Mouse (Mus musculus) midbrain, embryonic 11.5 days (tissue): ENCODE results near the gene Lrp1. TPM values are rescaled to one million over a fixed set of nuclear protein-coding genes. Genes with fewer than 3 reads are reported as not detected.

Experiments
- ATAC-seq: fragments of 200-750 bp; cut with Nextera tagmentation; 2 replicates; pipeline ENCODE4 v1.8.0; 2017; ENCODE audit warnings: moderate TSS enrichment, moderate library complexity; ENCODE audit not compliant: low FRiP score
- DNase-seq: peaks from one replicate; pipeline ENCODE4 v3.0.0; 2015; ENCODE audit warnings: low spot score; ENCODE audit errors: missing footprints
- H3K27ac ChIP-seq: fragments of 300-500 bp; sonication (generic); 2 replicates; pipeline ENCODE4 v1.5.1; 2014; ENCODE audit warnings: low read depth, low read length
- H3K27me3 ChIP-seq: fragments of 300-500 bp; sonication (generic); 2 replicates; pipeline ENCODE4 v1.6.1; 2014; ENCODE audit warnings: mild to moderate bottlenecking, low read length, moderate library complexity, mixed read lengths; ENCODE audit not compliant: control insufficient read depth, insufficient read depth
- H3K36me3 ChIP-seq: fragments of 300-500 bp; sonication (generic); 2 replicates; pipeline ENCODE4 v1.6.1; 2014; ENCODE audit warnings: mild to moderate bottlenecking, low read length, moderate library complexity, mixed read lengths; ENCODE audit not compliant: control insufficient read depth, insufficient read depth
- H3K4me1 ChIP-seq: fragments of 300-500 bp; sonication (generic); 2 replicates; pipeline ENCODE4 v1.6.1; 2014; ENCODE audit warnings: low read length; ENCODE audit not compliant: control insufficient read depth, insufficient read depth
- H3K4me2 ChIP-seq: fragments of 300-500 bp; sonication (generic); 2 replicates; pipeline ENCODE4 v1.6.1; 2014; ENCODE audit warnings: mild to moderate bottlenecking, moderate library complexity
- H3K4me3 ChIP-seq: fragments of 300-500 bp; sonication (generic); 2 replicates; pipeline ENCODE4 v1.5.1; 2014; ENCODE audit warnings: low read depth, low read length
- H3K9ac ChIP-seq: fragments of 300-500 bp; sonication (generic); 2 replicates; pipeline ENCODE4 v1.6.1; 2014; ENCODE audit warnings: low read length
- H3K9me3 ChIP-seq: fragments of 300-500 bp; sonication (generic); 2 replicates; pipeline ENCODE4 v1.6.1; 2016; ENCODE audit warnings: low read length; ENCODE audit not compliant: control insufficient read depth
- WGBS: fragments of 180-500 bp; shearing (Covaris S2); extraction: QIAGEN DNeasy Blood & Tissue Kit; methylation state at CpG from one replicate; pipeline ENCODE4 v1.1.7; 2014; 5-methylcytosine and 5-hydroxymethylcytosine counted together
- polyA plus RNA-seq: library from polyadenylated mRNA; unstranded; fragments of >200 nt; fragmentation: Nextera tagmentation; extraction: Ambion mirVana; gene quantifications from 2 replicates; pipeline ENCODE4 v1.2.1, GENCODE M21; 2014

Gene Lrp1
- polyA plus RNA-seq, 1 experiment from 2014 or later = 58.8 TPM

DNA sequence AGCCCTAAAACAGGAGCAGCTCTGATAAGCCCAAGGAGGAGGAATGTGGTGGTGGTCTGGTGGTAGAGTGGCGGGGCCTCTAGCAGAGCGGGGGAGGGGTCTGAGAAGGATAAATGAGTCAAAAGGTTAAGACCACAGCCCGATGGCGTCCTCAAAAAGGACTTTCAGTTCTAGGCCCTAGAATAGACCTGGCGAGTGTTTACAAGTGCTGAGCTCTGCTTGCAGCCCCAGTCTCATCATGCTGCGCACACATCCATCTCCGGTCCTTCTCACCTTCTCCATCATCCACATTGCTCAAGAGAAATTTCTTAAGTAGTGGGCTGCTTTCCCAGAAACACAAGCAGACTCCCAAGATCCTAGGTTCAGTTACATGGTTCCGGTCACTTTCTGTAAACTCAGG, 22.3 kb downstream of the Lrp1 start:
- Histone ChIP-seq H3K4me2 (no peak overlapping the region), H3K4me1 (peaks cover 3% of the 10 kb centered on the region; the same call in 1 of the 2 replicates)
- WGBS = 55% methylated on average over 8 of the region's 8 CpGs

GRCm38 (mm10) chr10:127597311-127597901, 23.5 kb downstream of the Lrp1 start:
- Histone ChIP-seq H3K9ac (no peak overlapping the region), H3K4me3 (no peak overlapping the region), H3K9me3 (no peaks in the 10 kb centered on the region), H3K4me2 (no peak overlapping the region), H3K27ac (no peak overlapping the region), H3K27me3 (no peaks in the 10 kb centered on the region), H3K4me1 (peaks cover 3% of the 10 kb centered on the region; the same call in 1 of the 2 replicates), H3K36me3 (peaks cover 14% of the 10 kb centered on the region)
- ATAC-seq (no peak), DNase-seq (no peak)
- 83% methylated on average over 5 of the region's 5 CpGs for WGBS

More for the DNA sequence above, 22.3 kb downstream of the Lrp1 start:
- ATAC-seq (no peak), DNase-seq (no peak)
- Histone ChIP-seq H3K36me3 (peaks cover 12% of the 10 kb centered on the region; the same call in 1 of the 2 replicates), H3K4me3 (no peak overlapping the region), H3K9ac (no peak overlapping the region), H3K27me3 (no peaks in the 10 kb centered on the region), H3K27ac (no peak overlapping the region), H3K9me3 (no peaks in the 10 kb centered on the region)

DNA sequence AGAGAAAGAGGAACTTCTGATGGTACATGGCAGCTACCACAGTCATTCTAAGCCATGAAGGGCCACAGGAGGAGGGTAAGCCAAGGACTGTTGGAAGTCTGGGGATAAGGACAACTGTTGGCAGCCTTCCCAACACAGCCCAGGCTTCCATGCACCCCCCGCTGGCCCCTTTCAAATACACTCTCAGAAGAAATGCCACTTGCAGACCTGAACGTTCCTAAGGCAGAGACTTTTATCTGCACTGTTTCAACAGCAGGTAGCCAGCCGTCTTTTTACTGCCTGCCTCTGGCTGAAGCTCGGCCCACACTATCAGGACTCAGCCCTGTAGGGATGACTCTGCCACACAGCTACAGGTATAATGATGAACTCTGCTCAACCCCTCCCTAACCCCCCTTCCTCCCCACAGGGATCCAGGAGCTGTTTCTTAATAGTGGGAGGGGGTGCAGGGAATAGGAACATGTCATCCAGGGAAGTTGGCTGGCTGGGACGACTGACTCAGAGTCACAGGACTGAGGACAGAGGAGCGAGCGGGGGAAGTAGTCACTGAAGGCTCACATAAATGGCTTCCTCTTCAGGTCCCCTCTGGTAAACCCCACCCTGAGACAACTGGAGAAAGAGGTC, 24.5 kb downstream of the Lrp1 start:
- no peak overlapping the region for H3K9ac ChIP-seq
- no peak for DNase-seq
- no peak overlapping the region for H3K27ac ChIP-seq
- no peak overlapping the region for H3K4me2 ChIP-seq
- no peak for ATAC-seq
- 65% methylated on average over 7 of the region's 7 CpGs for WGBS
- H3K4me1 ChIP-seq = peaks cover 3% of the 10 kb centered on the region; the same call in 1 of the 2 replicates
- no peaks in the 10 kb centered on the region for H3K9me3 ChIP-seq
- H3K27me3 ChIP-seq = no peaks in the 10 kb centered on the region
- H3K4me3 ChIP-seq = no peak overlapping the region
- peaks cover 18% of the 10 kb centered on the region for H3K36me3 ChIP-seq

- Histone ChIP-seq H3K4me3 (no peak overlapping the region), H3K9me3 (no peaks in the 10 kb centered on the region), H3K36me3 (peaks cover 21% of the 10 kb centered on the region), H3K9ac (no peak overlapping the region), H3K27me3 (no peaks in the 10 kb centered on the region), H3K4me2 (no peak overlapping the region), H3K4me1 (peaks cover 3% of the 10 kb centered on the region; the same call in 1 of the 2 replicates), H3K27ac (no peak overlapping the region)
- DNase-seq = no peak
- ATAC-seq = no peak
- WGBS = 94% methylated on average over 30 of the region's 30 CpGs
Observed at GRCm38 (mm10) chr10:127594930-127595715, 25.8 kb downstream of the Lrp1 start.

DNA sequence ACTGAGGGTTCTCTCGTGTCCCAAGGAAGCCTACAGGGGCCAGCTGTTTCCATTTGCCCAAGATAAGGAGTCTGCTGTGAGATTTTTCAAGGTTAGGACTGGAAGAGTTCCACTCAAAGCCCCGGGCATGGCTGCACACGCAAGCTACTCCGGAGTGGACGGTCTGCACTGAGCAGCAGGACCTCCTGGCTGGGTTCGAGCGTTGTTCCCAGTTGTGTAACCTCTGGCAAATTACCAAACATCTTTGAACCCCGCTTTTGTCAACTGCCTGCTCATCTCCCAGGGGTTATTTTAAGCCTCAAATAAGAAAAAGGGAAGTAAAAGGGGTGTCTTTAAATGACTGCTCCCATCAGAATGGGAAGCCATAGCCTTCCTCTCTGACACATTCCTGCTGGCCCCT, 26.5 kb downstream of the Lrp1 start:
- no peak overlapping the region for H3K9ac ChIP-seq
- H3K36me3 ChIP-seq = peaks cover 27% of the 10 kb centered on the region
- no peak overlapping the region for H3K4me2 ChIP-seq
- DNase-seq (no peak), ATAC-seq (no peak)
- no peaks in the 10 kb centered on the region for H3K27me3 ChIP-seq
- no peaks in the 10 kb centered on the region for H3K9me3 ChIP-seq
- peaks cover under 1% of the 10 kb centered on the region; the same call in 1 of the 2 replicates for H3K4me1 ChIP-seq
- H3K4me3 ChIP-seq = no peak overlapping the region
- no peak overlapping the region for H3K27ac ChIP-seq
- WGBS = 98% methylated on average over 8 of the region's 8 CpGs

DNA sequence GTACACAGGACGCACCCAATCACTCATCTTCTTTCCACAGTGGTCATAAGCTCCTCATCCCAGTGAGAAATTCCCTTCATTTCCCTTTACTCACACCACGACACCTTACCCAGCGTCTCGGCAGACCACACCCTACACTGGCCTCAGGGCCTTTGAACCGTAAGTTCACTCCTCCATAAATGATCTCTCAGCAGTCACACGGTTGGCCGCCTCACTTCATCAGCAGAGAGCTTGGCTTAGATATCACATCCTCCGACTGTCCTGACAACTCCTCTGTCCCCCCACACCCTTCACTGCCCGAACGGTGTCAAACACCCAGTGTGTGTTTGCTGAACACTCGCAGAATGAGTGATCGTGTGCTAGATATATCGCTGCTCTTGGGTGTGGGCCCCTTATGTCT, 28.1 kb downstream of the Lrp1 start:
- peaks cover 36% of the 10 kb centered on the region for H3K36me3 ChIP-seq
- DNase-seq (no peak), ATAC-seq (no peak)
- H3K9ac ChIP-seq = no peak overlapping the region
- no peak overlapping the region for H3K27ac ChIP-seq
- no peak overlapping the region for H3K4me3 ChIP-seq
- H3K4me1 ChIP-seq = no peaks in the 10 kb centered on the region
- no peaks in the 10 kb centered on the region for H3K9me3 ChIP-seq
- 94% methylated on average over 13 of the region's 13 CpGs for WGBS
- H3K4me2 ChIP-seq = no peak overlapping the region
- no peaks in the 10 kb centered on the region for H3K27me3 ChIP-seq

- no peak overlapping the region for H3K4me2 ChIP-seq
- no peak overlapping the region for H3K27ac ChIP-seq
Observed at GRCm38 (mm10) chr10:127592423-127592822, 28.5 kb downstream of the Lrp1 start.

GRCm38 (mm10) chr10:127591514-127591913, 29.4 kb downstream of the Lrp1 start:
- Histone ChIP-seq H3K36me3 (peaks cover 36% of the 10 kb centered on the region), H3K27me3 (no peaks in the 10 kb centered on the region), H3K9me3 (no peaks in the 10 kb centered on the region), H3K4me1 (no peaks in the 10 kb centered on the region), H3K27ac (no peak overlapping the region), H3K9ac (no peak overlapping the region), H3K4me2 (no peak overlapping the region), H3K4me3 (no peak overlapping the region)
- 61% methylated on average over 7 of the region's 7 CpGs for WGBS
- DNase-seq = no peak
- ATAC-seq = no peak

More at GRCm38 (mm10) chr10:127592423-127592822, 28.5 kb downstream of the Lrp1 start:
- WGBS = 97% methylated on average over 7 of the region's 7 CpGs
- no peak overlapping the region for H3K4me3 ChIP-seq
- ATAC-seq (no peak), DNase-seq (no peak)
- H3K4me1 ChIP-seq = no peaks in the 10 kb centered on the region
- no peaks in the 10 kb centered on the region for H3K27me3 ChIP-seq
- H3K36me3 ChIP-seq = peaks cover 36% of the 10 kb centered on the region
- no peaks in the 10 kb centered on the region for H3K9me3 ChIP-seq
- H3K9ac ChIP-seq = no peak overlapping the region
